Mouse (Mus musculus) brain, embryonic 18.5 days (tissue): Measurements from ENCODE around the gene Banp.
A peak's percentile ranks its signal among the peaks of the same experiment; 100 is the strongest.

Source experiments
- DNase-seq: peaks from one replicate; pipeline ENCODE4 v3.0.0-alpha.2; 2012; ENCODE audit warnings: low read depth, low spot score

The Banp gene

DNA sequence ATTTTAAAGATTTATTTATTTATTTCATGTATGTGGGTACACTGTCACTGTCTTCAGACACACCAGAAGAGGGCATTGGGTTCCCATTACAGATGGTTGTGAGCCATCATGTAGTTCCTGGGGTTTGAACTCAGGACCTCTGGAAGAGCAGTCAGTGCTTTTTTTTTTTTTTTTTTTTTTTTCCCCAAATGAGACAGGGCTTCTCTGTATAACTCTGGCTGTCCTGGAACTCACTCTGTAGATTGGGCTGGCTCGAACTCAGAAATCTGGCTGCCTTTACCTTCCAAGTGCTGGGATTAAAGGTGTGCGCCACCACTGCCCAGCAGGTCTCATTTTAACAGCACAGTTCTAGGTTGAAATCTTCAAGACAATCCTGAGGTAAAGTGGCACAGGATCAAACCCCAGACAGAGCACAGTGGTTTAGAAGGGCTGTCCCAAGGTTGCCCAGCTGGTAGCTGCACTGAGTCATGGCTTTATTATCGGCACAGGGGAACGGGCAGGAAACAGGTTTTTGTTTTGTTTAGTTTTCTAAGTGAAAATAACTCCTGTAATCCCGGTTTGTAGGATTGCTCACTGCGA, at the start of gene Banp:
Gene Banp, plus strand, starts transcription at position 529 of the 579 bp plus-strand sequence.
- no peak for DNase-seq

DNA sequence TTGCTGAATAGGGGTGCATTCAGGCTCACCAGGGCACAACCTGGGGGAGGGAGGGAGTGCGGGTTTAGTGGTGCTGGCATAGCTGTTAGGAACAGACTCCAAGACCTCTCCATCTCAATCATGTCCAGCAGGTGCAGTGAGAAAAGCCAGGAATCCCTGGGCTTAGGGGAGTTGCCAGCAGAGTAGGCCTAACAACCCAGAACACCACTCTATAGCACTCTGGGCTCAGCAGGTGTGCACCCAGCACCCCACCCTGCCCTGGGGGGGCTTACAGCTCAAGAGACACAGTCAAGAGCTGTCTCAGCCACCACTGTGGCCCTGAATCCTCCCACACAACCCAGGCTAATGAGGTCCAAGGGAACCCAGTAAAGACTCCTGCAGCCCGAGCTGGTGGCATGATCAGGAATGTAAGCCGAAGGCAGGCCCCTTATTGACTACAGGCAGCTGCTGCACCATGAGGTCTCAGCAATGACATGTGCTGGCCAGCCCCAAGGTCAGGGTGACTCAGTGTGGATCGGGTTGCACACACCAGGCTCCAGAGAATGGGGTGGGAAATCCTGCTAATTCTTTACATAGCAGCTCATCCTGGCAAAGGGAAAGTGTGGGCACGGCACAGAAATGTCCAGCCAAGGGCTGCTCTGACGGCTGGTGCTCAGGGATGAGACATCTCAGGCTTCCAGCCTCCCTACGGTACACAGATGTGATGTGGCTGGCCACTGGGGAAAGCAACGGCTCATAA, 47.9 kb upstream of the Banp start:
- DNase-seq: no peak

DNA sequence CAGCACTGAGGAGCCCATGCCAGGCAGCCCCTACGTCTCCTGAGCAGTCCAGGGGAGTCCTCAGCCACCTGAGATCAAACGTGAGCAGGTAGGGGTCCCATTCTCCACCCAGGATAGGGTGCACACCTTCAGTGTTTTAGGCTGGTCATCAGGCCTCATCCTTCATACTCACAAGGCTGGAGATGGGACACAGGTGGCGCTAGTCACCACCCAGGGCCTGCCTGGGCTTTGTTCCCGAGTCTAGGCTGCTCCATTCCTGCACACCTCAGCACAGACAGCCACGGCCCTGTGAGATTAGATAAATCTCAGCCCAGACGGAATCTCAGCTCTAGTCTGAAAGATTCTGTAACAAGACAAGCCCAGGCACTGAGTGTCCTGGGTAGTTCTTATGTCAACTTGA, 45.6 kb upstream of the Banp start:
- DNase-seq: no peak

DNA sequence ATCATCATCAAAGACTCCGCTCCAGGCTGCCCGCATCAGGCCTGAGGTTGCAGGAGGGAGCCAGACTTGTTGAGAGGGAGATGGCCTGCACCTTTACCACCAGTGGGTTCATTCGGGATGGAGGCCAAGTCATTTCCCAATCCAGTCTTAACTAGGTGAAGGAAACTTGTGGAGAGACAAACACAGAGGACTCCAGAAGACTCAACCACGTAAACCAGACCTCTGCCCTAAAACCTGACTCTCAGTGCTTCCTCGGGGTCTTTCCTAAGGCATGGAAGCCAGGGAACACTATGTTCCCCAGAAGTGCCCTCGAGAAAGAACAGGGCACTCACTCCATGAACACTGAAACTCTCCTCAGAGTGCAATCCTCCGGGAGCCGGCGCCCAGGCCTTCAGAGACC, 44.6 kb upstream of the Banp start:
- no peak for DNase-seq

DNA sequence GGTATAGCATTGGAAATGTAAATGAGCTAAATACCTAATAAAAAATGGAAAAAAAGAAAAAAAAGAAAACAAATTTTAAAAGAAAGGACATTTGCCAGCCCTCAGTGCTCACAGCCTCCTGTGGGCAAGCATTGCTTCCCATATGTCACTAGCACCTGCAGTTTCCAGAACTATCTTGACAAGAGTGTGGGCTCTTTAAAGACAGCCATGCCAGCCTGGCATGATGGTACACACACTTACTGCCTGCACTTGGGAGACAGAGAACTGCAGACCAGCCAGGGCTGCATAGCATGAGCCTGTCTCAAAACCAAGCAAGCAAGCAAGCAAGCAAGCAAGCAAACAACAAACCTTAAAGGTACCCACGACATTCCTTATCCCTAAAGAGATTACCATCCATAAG, 44.1 kb upstream of the Banp start:
- no peak for DNase-seq

DNA sequence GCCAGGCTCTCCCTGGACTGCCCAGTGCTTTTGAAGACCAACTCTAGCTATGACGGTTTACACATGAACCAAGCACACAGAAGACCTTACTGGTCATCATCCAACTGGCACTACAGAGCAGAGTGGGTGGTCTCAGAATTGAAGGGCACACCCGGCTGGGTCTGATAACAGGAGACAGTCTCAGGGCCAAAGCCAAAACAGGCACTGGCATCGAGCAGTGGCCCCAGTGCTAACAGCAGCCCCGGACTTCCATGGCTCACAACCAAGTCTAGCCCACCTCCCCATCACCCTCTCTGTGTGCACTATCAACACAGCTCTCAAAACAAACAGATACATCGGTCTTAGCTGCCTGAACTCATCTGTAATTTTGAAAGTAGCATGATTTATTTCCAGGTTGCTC, 43.7 kb upstream of the Banp start:
- DNase-seq: no peak

DNA sequence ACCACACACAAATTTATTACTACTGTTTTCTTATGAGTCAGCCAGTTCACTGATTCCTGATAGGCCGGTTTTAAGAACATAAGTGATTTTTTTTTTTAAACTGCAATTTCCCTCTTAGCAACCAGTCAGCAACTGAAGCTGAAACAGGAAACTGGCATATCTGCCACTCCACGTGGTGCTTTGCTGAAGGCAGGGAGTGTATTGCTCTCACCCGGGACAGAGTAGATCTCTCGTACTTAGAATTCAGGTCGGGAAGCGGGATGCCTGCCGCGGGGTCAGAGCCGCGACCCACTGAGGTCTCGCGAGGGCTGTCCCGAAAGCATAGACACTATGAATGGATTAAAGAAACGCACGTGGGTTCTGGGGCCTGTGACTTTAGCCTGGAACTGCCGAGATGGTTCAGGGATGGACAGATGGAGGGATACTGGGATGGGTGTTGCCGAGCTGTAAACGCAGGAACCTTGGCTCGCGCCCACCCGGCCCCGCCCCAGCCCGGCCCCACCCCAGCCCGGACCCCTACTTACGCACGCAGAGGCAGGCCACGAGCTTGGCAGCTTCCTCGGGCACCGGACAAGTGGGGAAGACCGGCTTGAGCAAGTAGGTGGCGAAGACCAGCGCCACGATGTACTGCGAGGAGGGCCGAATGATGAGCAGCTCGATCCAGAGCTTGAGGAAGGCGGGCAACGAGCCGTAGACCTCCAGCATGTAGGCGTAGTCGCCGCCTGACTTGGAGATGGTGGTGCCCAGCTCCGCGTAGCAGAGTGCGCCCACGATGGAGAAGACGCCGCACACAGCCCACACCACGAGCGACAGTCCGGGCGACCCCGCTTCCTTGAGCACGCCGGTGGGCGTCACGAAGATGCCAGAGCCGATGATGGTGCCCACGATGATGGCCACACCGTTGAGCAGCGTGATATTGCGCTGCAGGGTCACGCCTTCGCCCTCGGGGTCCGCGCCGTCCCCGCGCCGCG, 42.7 kb upstream of the Banp start:
- DNase-seq: no peak

DNA sequence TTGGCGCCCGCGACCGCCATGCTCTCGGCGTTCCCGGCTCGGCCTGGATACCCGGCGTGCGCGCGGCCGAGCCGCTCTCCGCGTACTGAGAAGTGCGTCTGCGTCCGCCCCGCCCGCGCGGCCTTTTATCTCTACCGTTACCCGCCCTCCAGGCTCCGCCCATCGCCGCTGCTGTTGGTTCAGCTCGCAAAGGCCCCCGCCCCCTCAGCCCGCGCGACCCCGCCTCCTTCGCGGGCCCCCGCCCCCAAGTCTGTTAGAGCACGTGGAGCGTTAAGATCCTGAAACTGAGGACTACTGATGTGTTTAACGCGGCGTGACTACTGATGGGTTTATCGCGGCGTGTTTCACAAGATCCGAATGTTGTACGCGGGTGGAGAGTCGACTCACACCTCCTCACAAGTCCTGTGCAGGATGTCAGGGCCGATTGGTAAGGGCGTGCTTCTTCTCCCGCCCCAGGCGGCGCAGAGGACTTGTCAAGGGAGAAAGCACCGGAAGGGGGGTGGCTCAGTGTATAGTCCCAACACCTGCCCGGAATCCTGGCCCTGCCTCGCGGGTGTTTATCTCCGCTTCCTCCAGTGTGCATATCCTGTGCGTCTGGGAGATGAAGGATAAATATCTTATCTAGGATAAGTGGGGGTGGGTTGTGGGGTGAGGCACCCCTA, 41.8 kb upstream of the Banp start, which contains the start of gene Slc7a5:
Gene Slc7a5, minus strand, starts transcription at position 108 of the 662 bp plus-strand sequence.
- DNase-seq: peak; percentile 89

DNA sequence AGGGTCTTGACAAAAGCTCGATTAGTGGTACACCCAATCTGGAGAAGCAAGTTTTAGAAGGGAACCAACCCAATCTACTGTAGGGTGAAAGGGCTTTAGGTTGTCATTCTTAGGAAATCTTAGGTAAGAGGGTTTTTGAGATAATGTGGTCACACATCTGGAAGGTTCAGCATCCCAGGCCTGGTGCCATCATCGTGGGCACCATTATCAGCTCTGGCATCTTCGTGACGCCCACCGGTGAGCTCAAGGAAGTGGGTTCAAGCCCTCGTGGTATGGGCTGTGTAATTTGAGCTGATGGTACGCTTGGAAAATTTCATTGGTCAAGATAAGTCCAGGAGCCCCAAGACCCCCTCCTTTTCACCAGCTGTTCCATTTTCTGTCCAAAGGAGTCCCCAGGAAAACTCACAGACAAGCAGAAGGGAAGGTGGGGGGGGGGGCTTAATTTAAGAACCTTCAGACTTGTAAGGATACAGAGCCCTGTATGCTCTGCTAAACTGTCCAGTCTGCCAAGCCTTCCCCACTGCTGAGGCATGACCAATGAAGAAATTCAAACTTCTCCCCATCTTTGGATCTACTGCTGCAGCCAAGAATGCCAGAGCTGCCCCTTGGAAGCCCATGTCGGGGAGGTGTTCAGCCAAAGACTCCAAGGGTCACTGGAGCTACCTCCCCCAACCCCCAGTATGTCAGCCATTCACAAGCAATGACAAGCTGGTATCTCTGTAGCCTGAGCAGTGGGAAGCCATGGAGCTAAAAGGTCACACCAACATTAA, 41.0 kb upstream of the Banp start:
- DNase-seq: no peak

DNA sequence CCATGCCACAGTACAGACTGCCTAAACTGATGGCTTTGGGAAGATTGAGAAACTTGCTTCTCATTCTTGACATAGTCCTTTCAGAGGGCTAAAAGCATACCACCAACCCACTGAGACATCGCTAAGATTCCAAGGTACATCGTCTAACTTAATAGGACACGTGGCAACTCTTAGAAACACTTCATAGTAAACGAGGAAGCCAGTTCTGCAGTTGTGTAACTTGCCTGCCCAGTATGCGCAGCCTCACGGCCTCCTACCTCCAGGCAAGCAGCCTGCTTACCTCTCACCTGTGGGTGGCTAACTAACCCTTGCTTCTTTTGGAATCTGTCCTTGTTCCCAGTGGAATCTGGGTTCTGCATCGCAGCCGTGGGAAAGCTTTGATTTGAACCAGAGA, 40.4 kb upstream of the Banp start:
- no peak for DNase-seq

DNA sequence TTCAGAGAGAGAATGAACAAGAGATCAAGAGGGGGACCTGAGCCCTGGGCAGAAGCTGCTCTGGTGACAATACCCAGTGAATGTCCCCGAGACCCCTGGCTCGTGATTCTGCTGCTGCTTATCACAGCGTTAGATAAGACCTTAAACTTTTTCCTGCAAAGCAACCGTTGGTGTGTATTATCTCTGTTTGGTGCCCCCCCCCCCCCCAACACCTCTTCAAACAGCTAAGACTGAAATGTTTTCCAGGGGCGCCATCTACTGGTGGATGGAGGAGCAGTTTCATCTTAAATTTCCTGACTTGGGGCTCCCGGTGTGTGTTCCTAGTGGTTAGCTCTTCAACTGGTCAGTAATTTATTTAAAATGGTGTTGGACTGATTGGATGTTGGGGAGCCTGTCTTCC, 39.9 kb upstream of the Banp start:
- DNase-seq: no peak

DNA sequence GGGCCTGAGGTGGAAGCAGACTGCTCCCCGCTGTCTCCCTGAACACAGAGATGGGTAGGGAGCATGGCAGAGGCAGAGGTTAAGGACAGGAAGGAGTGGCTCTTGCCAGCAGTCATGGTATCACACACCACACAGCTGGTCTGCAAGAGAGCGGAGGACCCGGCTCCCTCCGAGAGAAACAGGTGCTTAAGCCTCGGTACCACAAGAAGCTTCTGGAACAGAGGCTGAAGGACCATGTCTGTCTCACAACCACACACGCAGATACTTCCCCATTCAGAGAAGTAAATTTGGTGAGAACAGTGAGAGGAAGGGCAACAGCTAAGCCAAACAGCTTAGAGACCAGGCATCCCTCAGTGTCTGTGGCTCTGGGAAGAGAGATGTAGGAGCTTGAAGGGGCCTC, 38.1 kb upstream of the Banp start:
- DNase-seq: no peak

DNA sequence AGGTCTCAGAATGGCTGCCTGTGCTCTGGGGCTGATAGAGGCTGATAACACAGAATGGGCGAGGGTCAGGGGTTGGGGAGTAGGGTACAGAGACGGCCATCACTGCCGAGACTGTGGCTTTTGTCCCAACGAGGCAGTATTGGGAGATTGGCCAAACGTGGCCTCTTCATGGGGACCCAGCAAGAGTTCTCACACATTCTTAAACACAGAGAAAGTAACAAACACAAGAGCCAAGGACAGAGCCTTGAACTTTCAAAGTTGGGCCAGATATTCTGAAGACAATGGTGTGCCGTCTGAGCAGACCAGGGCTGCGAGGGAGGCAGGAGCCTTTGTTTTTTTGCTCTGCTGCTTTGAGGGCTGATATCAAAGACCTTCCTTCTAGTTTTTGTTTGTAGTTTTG, 37.6 kb upstream of the Banp start:
- DNase-seq: no peak

DNA sequence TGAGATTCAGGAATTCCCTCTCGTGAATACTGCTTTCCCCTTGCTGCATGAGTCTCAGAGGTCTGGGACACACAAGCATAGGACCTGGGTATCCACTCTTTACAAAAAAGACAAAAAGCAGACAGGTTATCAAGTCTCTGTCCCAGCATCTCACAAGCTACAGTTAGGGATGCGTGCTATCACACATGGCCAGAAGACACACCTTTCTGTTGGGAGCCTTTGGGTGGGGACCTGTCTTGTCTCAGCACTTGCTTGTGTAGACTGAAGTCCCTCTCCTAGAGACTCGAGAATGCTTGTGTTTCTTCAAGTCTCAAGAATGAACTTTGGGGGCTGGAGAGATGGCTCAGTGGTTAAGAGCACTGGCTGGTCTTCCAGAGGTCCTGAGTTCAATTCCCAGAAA, 36.7 kb upstream of the Banp start:
- DNase-seq: no peak

DNA sequence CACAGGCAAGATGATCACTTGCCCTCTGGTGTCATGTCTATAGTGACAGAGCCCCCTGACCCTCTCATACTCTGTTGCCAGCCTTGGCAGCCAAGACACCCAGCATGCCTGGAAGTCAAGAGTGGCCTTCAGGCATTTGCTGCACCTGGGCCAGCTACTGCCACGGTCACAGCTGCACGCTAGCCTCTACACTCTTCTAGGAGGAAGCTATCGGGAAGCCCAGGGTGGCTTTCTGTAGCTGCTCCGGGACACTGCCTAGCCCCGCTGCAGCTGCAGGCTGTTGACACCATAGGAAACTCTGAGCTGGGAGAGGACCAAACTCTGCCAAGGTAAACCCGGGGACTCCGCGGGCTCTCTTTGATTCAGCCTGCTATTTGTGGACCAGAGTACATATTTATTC, 36.2 kb upstream of the Banp start:
- DNase-seq: no peak

DNA sequence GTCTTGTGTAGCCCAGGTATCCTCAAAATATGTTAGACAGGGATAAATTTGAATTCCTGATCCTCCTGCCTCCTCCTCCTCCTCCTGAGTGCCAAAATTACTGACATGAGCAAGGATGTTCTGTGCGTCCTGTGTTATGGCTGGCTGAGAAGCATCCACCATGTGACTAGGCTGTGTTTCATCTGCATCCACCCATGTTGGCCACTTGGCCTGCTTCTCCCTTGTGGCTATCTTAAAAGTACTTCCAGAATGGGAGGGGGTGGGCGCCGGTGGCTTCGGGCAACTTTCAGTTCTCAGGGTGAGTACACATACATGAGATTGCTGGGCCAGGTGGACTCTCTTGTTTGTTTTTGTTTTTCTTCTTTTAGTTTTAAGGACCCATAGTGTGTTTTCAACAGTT, 30.4 kb upstream of the Banp start:
- no peak for DNase-seq

DNA sequence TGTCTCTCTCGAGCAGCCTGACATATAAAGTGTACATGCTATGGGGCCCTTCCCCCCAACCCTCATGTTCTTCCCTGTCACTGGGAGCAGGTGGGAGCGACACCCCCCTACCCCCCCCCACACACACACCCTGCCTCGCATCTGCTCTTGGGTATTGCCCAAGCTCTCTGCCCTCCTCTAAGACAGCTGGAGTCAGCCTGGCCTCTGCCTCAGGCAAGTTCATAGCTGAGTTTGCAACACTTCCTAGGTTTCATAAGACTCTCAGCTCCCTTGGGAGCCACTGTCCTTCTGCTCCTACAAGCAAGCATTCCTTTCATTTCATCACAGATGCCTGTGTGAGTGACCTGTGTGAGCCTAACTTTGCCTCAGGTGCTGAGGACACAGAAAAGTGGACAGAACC, 29.8 kb upstream of the Banp start:
- no peak for DNase-seq

DNA sequence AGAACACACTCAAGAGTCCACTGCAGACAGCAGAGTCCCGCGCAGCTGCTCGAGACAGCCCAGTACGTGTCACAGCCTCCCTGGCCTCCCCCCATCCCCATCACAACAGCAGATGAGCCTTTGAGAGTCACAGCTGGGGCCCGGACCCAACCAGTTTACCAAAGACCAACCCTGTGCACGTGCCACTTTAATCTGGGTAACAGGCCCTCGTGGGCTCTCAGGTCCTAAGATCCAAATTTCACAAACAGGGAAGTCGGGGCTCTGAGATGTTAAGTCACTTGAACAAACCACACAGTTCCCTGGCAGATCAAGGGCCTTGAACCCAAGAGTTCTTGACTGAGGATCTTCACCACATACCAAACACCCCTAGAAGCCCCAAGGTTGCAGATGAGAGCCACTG, 28.0 kb upstream of the Banp start:
- no peak for DNase-seq

DNA sequence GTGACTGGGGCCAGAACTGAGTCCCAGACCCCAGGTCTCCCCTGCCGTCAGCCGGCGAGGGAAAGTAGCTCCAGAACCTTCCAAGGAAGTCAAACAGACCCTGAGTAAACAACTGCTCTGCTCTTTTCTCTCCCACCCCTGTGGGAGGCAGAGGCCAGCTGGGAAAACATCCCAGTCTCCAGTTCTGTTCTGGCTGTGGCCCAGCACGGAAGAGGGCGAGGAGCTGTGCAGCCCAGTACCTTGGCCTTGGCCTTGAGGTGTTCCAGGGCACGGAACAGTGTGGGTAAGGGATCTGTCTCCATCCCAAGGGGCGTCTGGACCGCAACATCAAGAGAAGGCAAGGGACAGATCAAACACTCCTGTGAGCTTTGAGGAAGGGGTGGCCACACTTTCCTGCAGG, 27.4 kb upstream of the Banp start:
- DNase-seq: no peak

DNA sequence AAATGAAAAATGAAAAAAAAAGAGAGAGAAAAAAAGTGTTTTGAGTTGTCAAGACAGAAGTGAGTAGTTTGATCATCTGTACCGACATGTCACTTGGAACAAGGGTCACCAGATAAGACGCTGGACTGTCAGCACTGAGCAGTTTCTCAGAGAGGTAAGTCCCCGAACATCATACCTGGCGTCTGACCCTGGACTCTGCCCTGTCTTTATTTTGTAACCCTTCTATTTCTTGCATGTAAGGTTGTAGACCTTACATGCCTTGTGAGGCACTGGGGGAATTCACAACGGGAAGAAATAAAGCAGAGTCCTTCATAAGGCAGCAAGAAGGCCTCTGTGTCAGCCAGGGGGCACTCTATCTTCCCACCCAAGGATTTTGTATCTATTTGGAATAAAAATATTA, 24.9 kb upstream of the Banp start:
- no peak for DNase-seq

DNA sequence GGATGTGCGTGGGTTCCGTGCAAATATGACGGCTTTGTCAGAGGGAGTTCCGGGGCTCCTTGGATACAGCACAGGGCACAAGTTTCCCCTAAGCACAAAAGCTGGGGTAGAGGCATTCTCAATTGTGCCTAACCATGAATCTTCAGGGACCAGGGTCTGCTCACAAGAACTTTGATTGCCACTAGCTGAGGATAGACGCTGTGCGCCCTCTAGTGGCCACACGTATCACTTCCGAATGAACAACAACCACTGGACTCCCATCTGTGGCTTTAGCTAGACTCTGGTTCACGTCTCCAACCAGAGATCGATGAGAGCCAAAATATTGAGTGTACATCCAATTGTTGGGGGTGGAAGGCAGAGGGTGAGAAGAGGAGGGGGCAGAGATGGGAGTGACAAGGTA, 23.9 kb upstream of the Banp start:
- no peak for DNase-seq
